Mouse (Mus musculus): ENCODE measurements around the gene 6820408C15Rik.
"Not testable (repeated sequence)": the region's sequence is repeated elsewhere in the genome, so short reads cannot be mapped to it uniquely, and the experiment has no call there.

6820408C15Rik gene

GRCm38 (mm10) chr2:152410971-152411371 lies 4.4 kb upstream of the 6820408C15Rik start:
- no peak for DNase-seq (ENCODE audit: low read depth, low spot score)

- no peak for DNase-seq (ENCODE audit: low read depth, low spot score)
Observed at GRCm38 (mm10) chr2:152411471-152411870, 3.9 kb upstream of the 6820408C15Rik start.

GRCm38 (mm10) chr2:152412526-152413157 lies 2.7 kb upstream of the 6820408C15Rik start:
- no peak for DNase-seq (ENCODE audit: low read depth, low spot score)

- DNase-seq (ENCODE audit: low read depth, low spot score): no peak
Observed at GRCm38 (mm10) chr2:152413158-152413764, 2.1 kb upstream of the 6820408C15Rik start.

- DNase-seq (ENCODE audit: low read depth, low spot score): no peak
Observed at GRCm38 (mm10) chr2:152413765-152414584, 1.4 kb upstream of the 6820408C15Rik start.

GRCm38 (mm10) chr2:152414591-152415165 lies 709 bp upstream of the 6820408C15Rik start, which contains the start of gene Zcchc3:
Zcchc3 (minus strand) TSS chr2:152415027.
- peak; percentile 68 for DNase-seq (ENCODE audit: low read depth, low spot score)

- no peak for DNase-seq (ENCODE audit: low read depth, low spot score)
Observed at GRCm38 (mm10) chr2:152415786-152416185, 399 bp downstream of the 6820408C15Rik start.

GRCm38 (mm10) chr2:152427493-152427892 lies 12.1 kb downstream of the 6820408C15Rik start:
- no peak for DNase-seq (ENCODE audit: low read depth, low spot score)

- DNase-seq (ENCODE audit: low read depth, low spot score): not testable (repeated sequence)
Observed at GRCm38 (mm10) chr2:152428481-152428880, 13.1 kb downstream of the 6820408C15Rik start.

GRCm38 (mm10) chr2:152436405-152436901 lies 21.1 kb downstream of the 6820408C15Rik start:
- no peak for DNase-seq (ENCODE audit: low read depth, low spot score)

- DNase-seq (ENCODE audit: low read depth, low spot score): peak; percentile 76
Observed at GRCm38 (mm10) chr2:152436983-152437860, 21.8 kb downstream of the 6820408C15Rik start.

- peak; percentile 58 for DNase-seq (ENCODE audit: low read depth, low spot score)
Observed at GRCm38 (mm10) chr2:152438963-152439362, 23.6 kb downstream of the 6820408C15Rik start.

- no peak for DNase-seq (ENCODE audit: low read depth, low spot score)
Observed at GRCm38 (mm10) chr2:152439833-152440232, 24.4 kb downstream of the 6820408C15Rik start.

- no peak for DNase-seq (ENCODE audit: low read depth, low spot score)
Observed at GRCm38 (mm10) chr2:152442322-152442721, 26.9 kb downstream of the 6820408C15Rik start.

GRCm38 (mm10) chr2:152443281-152443680 lies 27.9 kb downstream of the 6820408C15Rik start:
- DNase-seq (ENCODE audit: low read depth, low spot score): no peak

GRCm38 (mm10) chr2:152446642-152447041 lies 31.3 kb downstream of the 6820408C15Rik start:
- DNase-seq (ENCODE audit: low read depth, low spot score): no peak

GRCm38 (mm10) chr2:152447461-152447860 lies 32.1 kb downstream of the 6820408C15Rik start:
- DNase-seq (ENCODE audit: low read depth, low spot score): no peak

GRCm38 (mm10) chr2:152450241-152450640 lies 34.9 kb downstream of the 6820408C15Rik start:
- peak; percentile 82 for DNase-seq (ENCODE audit: low read depth, low spot score)

GRCm38 (mm10) chr2:152452101-152452781 lies 36.9 kb downstream of the 6820408C15Rik start:
- no peak for DNase-seq (ENCODE audit: low read depth, low spot score)

- DNase-seq (ENCODE audit: low read depth, low spot score): no peak
Observed at GRCm38 (mm10) chr2:152459241-152459640, 43.9 kb downstream of the 6820408C15Rik start.
